Mouse (Mus musculus) kidney, adult 9 months (tissue): ENCODE measurements around the gene Gadd45a.

ENCODE experiments used
- DNase-seq: peaks from one replicate; pipeline ENCODE4 v3.0.0; 2022

Gene Gadd45a

GRCm38 (mm10) chr6:67036837-67037628 is at the start of gene Gadd45a:
Gadd45a (minus strand) TSS chr6:67037457.
- peak; percentile 99 for DNase-seq

- no peak for DNase-seq
Measured at GRCm38 (mm10) chr6:67085850-67086437, 48.7 kb upstream of the Gadd45a start.

GRCm38 (mm10) chr6:67084465-67084864 is 47.2 kb upstream of the Gadd45a start:
- DNase-seq = no peak

GRCm38 (mm10) chr6:67081141-67081540 is 43.9 kb upstream of the Gadd45a start:
- no peak for DNase-seq

GRCm38 (mm10) chr6:67078076-67078475 is 40.8 kb upstream of the Gadd45a start:
- no peak for DNase-seq

GRCm38 (mm10) chr6:67077477-67077876 is 40.2 kb upstream of the Gadd45a start:
- DNase-seq = peak; percentile 51

- no peak for DNase-seq
Measured at GRCm38 (mm10) chr6:67076348-67076747, 39.1 kb upstream of the Gadd45a start.

- peak; percentile 28 for DNase-seq
Measured at GRCm38 (mm10) chr6:67074868-67075267, 37.6 kb upstream of the Gadd45a start.

GRCm38 (mm10) chr6:67073929-67074328 is 36.7 kb upstream of the Gadd45a start:
- no peak for DNase-seq

GRCm38 (mm10) chr6:67073446-67073845 is 36.2 kb upstream of the Gadd45a start:
- peak; percentile 32 for DNase-seq

GRCm38 (mm10) chr6:67071615-67072014 is 34.4 kb upstream of the Gadd45a start:
- no peak for DNase-seq

GRCm38 (mm10) chr6:67069800-67070315 is 32.6 kb upstream of the Gadd45a start:
- DNase-seq = peak; percentile 13

GRCm38 (mm10) chr6:67069219-67069762 is 32.0 kb upstream of the Gadd45a start:
- DNase-seq = peak; percentile 27

GRCm38 (mm10) chr6:67060057-67060456 is 22.8 kb upstream of the Gadd45a start:
- no peak for DNase-seq

- DNase-seq = no peak
Measured at GRCm38 (mm10) chr6:67057991-67058696, 20.9 kb upstream of the Gadd45a start.

GRCm38 (mm10) chr6:67057574-67057973 is 20.3 kb upstream of the Gadd45a start:
- DNase-seq = peak; percentile 20

- peak; percentile 20 for DNase-seq
Measured at GRCm38 (mm10) chr6:67056889-67057564, 19.8 kb upstream of the Gadd45a start.

GRCm38 (mm10) chr6:67056108-67056888 is 19.0 kb upstream of the Gadd45a start:
- DNase-seq = no peak

- DNase-seq = no peak
Measured at GRCm38 (mm10) chr6:67050063-67050462, 12.8 kb upstream of the Gadd45a start.

- DNase-seq = no peak
Measured at GRCm38 (mm10) chr6:67049695-67050038, 12.4 kb upstream of the Gadd45a start.

- DNase-seq = no peak
Measured at GRCm38 (mm10) chr6:67048880-67049694, 11.8 kb upstream of the Gadd45a start.
